Mouse (Mus musculus) cerebellum, adult 8-10 months (tissue): ENCODE measurements around the gene Rap1gap2.

ENCODE experiments used
- DNase-seq: peaks from one replicate; pipeline ENCODE4 v3.0.0; 2022

Rap1gap2 gene

GRCm38 (mm10) chr11:74457194-74457593, 153.5 kb downstream of the Rap1gap2 start:
- DNase-seq: no peak

- no peak for DNase-seq
Observed at GRCm38 (mm10) chr11:74448556-74448955, 162.2 kb downstream of the Rap1gap2 start.

- peak; percentile 52 for DNase-seq
Observed at GRCm38 (mm10) chr11:74447991-74448403, 162.7 kb downstream of the Rap1gap2 start.

GRCm38 (mm10) chr11:74445591-74445990, 165.1 kb downstream of the Rap1gap2 start:
- DNase-seq: no peak

GRCm38 (mm10) chr11:74443924-74444256, 166.8 kb downstream of the Rap1gap2 start:
- DNase-seq: no peak

- DNase-seq: no peak
Observed at GRCm38 (mm10) chr11:74443147-74443923, 167.4 kb downstream of the Rap1gap2 start.

GRCm38 (mm10) chr11:74442396-74442795, 168.3 kb downstream of the Rap1gap2 start:
- no peak for DNase-seq

- no peak for DNase-seq
Observed at GRCm38 (mm10) chr11:74440112-74440511, 170.6 kb downstream of the Rap1gap2 start.

GRCm38 (mm10) chr11:74439202-74439601, 171.5 kb downstream of the Rap1gap2 start:
- no peak for DNase-seq

- DNase-seq: no peak
Observed at GRCm38 (mm10) chr11:74438249-74438648, 172.5 kb downstream of the Rap1gap2 start.

GRCm38 (mm10) chr11:74435366-74435765, 175.3 kb downstream of the Rap1gap2 start:
- no peak for DNase-seq

GRCm38 (mm10) chr11:74433000-74433399, 177.7 kb downstream of the Rap1gap2 start:
- DNase-seq: no peak

GRCm38 (mm10) chr11:74429798-74430529, 180.8 kb downstream of the Rap1gap2 start:
- no peak for DNase-seq

- DNase-seq: no peak
Observed at GRCm38 (mm10) chr11:74426306-74426705, 184.4 kb downstream of the Rap1gap2 start.

GRCm38 (mm10) chr11:74422019-74422418, 188.7 kb downstream of the Rap1gap2 start:
- DNase-seq: no peak

- no peak for DNase-seq
Observed at GRCm38 (mm10) chr11:74421151-74421550, 189.6 kb downstream of the Rap1gap2 start.

- DNase-seq: no peak
Observed at GRCm38 (mm10) chr11:74419601-74420000, 191.1 kb downstream of the Rap1gap2 start.

- no peak for DNase-seq
Observed at GRCm38 (mm10) chr11:74415736-74416135, 195.0 kb downstream of the Rap1gap2 start.

GRCm38 (mm10) chr11:74414112-74414511, 196.6 kb downstream of the Rap1gap2 start:
- no peak for DNase-seq

GRCm38 (mm10) chr11:74413449-74413972, 197.2 kb downstream of the Rap1gap2 start:
- DNase-seq: no peak

GRCm38 (mm10) chr11:74412462-74412861, 198.3 kb downstream of the Rap1gap2 start:
- DNase-seq: no peak

- no peak for DNase-seq
Observed at GRCm38 (mm10) chr11:74411943-74412342, 198.8 kb downstream of the Rap1gap2 start.

GRCm38 (mm10) chr11:74409757-74410174, 200.9 kb downstream of the Rap1gap2 start:
- peak; percentile 40 for DNase-seq

GRCm38 (mm10) chr11:74409447-74409754, 201.3 kb downstream of the Rap1gap2 start:
- no peak for DNase-seq
